Mouse (Mus musculus) ES-CJ7 (cell line): ENCODE results near the gene Cdh4.

Source experiments
- DNase-seq: peaks from one replicate; pipeline ENCODE4 v3.0.0; 2011; ENCODE audit warnings: low read depth, low spot score

Cdh4 gene

GRCm38 (mm10) chr2:179780961-179781360, 338.7 kb downstream of the Cdh4 start:
- no peak for DNase-seq

- DNase-seq, result no peak
These were observed 345.0 kb downstream of the Cdh4 start for GRCm38 (mm10) chr2:179787256-179787655.

GRCm38 (mm10) chr2:179787797-179788196, 345.6 kb downstream of the Cdh4 start:
- DNase-seq, result no peak

GRCm38 (mm10) chr2:179790684-179791083, 348.5 kb downstream of the Cdh4 start:
- DNase-seq, result no peak

- no peak for DNase-seq
These were observed 350.3 kb downstream of the Cdh4 start for GRCm38 (mm10) chr2:179792426-179793133.

GRCm38 (mm10) chr2:179794354-179794753, 352.1 kb downstream of the Cdh4 start:
- no peak for DNase-seq

GRCm38 (mm10) chr2:179795452-179795851, 353.2 kb downstream of the Cdh4 start:
- no peak for DNase-seq

GRCm38 (mm10) chr2:179799906-179800532, 357.8 kb downstream of the Cdh4 start:
- DNase-seq, result no peak

- DNase-seq, result no peak
These were observed 358.8 kb downstream of the Cdh4 start for GRCm38 (mm10) chr2:179801042-179801441.

GRCm38 (mm10) chr2:179802411-179802810, 360.2 kb downstream of the Cdh4 start:
- no peak for DNase-seq

GRCm38 (mm10) chr2:179811086-179811485, 368.9 kb downstream of the Cdh4 start:
- no peak for DNase-seq

- no peak for DNase-seq
These were observed 371.0 kb downstream of the Cdh4 start for GRCm38 (mm10) chr2:179813035-179813827.

GRCm38 (mm10) chr2:179824776-179825326, 382.6 kb downstream of the Cdh4 start:
- DNase-seq, result no peak

GRCm38 (mm10) chr2:179828968-179829367, 386.7 kb downstream of the Cdh4 start:
- no peak for DNase-seq

GRCm38 (mm10) chr2:179829972-179830371, 387.7 kb downstream of the Cdh4 start:
- peak; percentile 44 for DNase-seq

GRCm38 (mm10) chr2:179834892-179835291, 392.7 kb downstream of the Cdh4 start:
- DNase-seq, result no peak

- no peak for DNase-seq
These were observed 393.3 kb downstream of the Cdh4 start for GRCm38 (mm10) chr2:179835570-179835969.

- no peak for DNase-seq
These were observed 395.0 kb downstream of the Cdh4 start for GRCm38 (mm10) chr2:179837186-179837585.

- DNase-seq, result no peak
These were observed 395.8 kb downstream of the Cdh4 start for GRCm38 (mm10) chr2:179838036-179838435.

- no peak for DNase-seq
These were observed 400.6 kb downstream of the Cdh4 start for GRCm38 (mm10) chr2:179842610-179843389.

GRCm38 (mm10) chr2:179849732-179850131, 407.5 kb downstream of the Cdh4 start:
- no peak for DNase-seq
